Comparison of ENCODE assay signal across 10 mouse cellular contexts in the genomic region with DNA sequence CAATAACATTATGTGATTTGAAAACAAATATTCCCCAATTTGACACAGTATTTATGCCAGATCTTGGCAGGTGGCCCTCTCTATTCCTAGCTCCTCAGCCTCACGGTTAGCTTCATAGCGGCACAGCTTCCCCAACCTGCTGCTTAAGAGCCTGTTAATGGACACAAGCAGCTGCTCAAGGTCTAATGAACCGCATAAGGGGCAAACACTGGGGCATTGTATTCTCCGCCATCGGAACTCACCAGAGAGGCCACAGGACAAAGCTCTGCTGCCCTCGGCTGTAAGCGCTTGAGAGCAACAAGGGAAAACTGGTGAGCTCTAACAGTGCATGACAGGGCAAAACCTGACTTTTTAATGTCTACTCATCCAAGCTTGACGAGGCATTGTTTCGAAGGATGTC. TPM values are rescaled to one million over a fixed set of nuclear protein-coding genes. Genes with fewer than 3 reads are reported as not detected.
DNase-seq lines count a peak whose midpoint lies in the region; ATAC-seq lines count a peak whose summit lies in the region.
"Had no signal": no experiment of that assay in that cellular context is flagged by ENCODE, and none has a peak within 500 bp of the region (broad histone marks: within the 10 kb centered on the region; RNA-seq: fewer than 3 reads in every experiment).

No protein-coding gene starts in this region.

- no peak overlapping the region for H3K27ac ChIP-seq in hindbrain, embryonic 16.5 days (ENCODE audit: low read depth, low read length)
- H3K27ac ChIP-seq in heart, embryonic 10.5 days, result no peak overlapping the region
- H3K27ac ChIP-seq: heart, embryonic 15.5 days; limb, embryonic 13.5 days had no signal

- H3K4me3 ChIP-seq in hindbrain, embryonic 16.5 days (ENCODE audit: low read length), result no peak overlapping the region
- H3K4me3 ChIP-seq in heart, embryonic 10.5 days, result no peak overlapping the region
- H3K4me3 ChIP-seq: heart, embryonic 15.5 days; limb, embryonic 13.5 days had no signal

- H3K27me3 ChIP-seq in hindbrain, embryonic 16.5 days (replicated peaks; ENCODE audit: control insufficient read depth, insufficient read depth, low read length), result no peaks in the 10 kb centered on the region
- H3K27me3 ChIP-seq in heart, embryonic 10.5 days (ENCODE audit: insufficient read depth, poor library complexity, severe bottlenecking), result no peaks in the 10 kb centered on the region
- H3K27me3 ChIP-seq: heart, embryonic 15.5 days had no signal

- H3K9ac ChIP-seq in hindbrain, embryonic 16.5 days (ENCODE audit: low read depth, low read length), result no peak overlapping the region
- H3K9ac ChIP-seq: heart, embryonic 15.5 days; limb, embryonic 13.5 days had no signal

- H3K36me3 ChIP-seq in hindbrain, embryonic 16.5 days (ENCODE audit: control insufficient read depth, insufficient read depth, low read length), result no peaks in the 10 kb centered on the region
- H3K36me3 ChIP-seq in heart, embryonic 10.5 days, result no peaks in the 10 kb centered on the region
- H3K36me3 ChIP-seq: heart, embryonic 15.5 days; limb, embryonic 13.5 days had no signal

- H3K4me2 ChIP-seq in hindbrain, embryonic 16.5 days (ENCODE audit: low read length), result no peak overlapping the region
- H3K4me2 ChIP-seq: heart, embryonic 15.5 days; limb, embryonic 13.5 days had no signal

- 9% methylated on average over 9 of the region's 9 CpGs for WGBS in hindbrain, embryonic 16.5 days
- 70% methylated on average over 9 of the region's 9 CpGs for WGBS in heart, embryonic 10.5 days

- DNase-seq in ovary, postnatal 36 days (ENCODE audit: low spot score), result peak; percentile 3
- no peak for DNase-seq in ovary, postnatal 10 days (ENCODE audit: low spot score)
- DNase-seq in embryo, embryonic 11 days, result peak; percentile 74
- no peak for DNase-seq in thymus, postnatal 36 days
- no peak for DNase-seq in urinary bladder, postnatal 14 days (ENCODE audit: low spot score)
- DNase-seq in heart, embryonic 10.5 days (ENCODE audit: low spot score), result no peak

- H3K9me3 ChIP-seq in hindbrain, embryonic 16.5 days (ENCODE audit: control insufficient read depth, low read length), result no peaks in the 10 kb centered on the region
- H3K9me3 ChIP-seq in heart, embryonic 10.5 days, result no peaks in the 10 kb centered on the region
- H3K9me3 ChIP-seq: heart, embryonic 15.5 days; limb, embryonic 13.5 days had no signal

- peak; percentile 76 for ATAC-seq in hindbrain, embryonic 16.5 days

- H3K4me1 ChIP-seq in hindbrain, embryonic 16.5 days (ENCODE audit: control insufficient read depth, insufficient read depth, low read depth, low read length), result peaks cover 5% of the 10 kb centered on the region; the same call in 1 of the 2 replicates
- peaks cover 26% of the 10 kb centered on the region for H3K4me1 ChIP-seq in heart, embryonic 10.5 days

RNA-seq across cellular contexts. Expression of a gene that starts 2.0 kb away (rescaled TPM):
- 6.3 and 7.6 TPM in 2 replicates for polyA plus RNA-seq in hindbrain, embryonic 16.5 days (2015; fragmentation: Nextera tagmentation; extraction: Ambion mirVana)
- 1.3 and 1.9 TPM in 2 replicates for polyA plus RNA-seq in heart, embryonic 10.5 days (2016; fragmentation: Nextera tagmentation; extraction: Ambion mirVana)
- polyA plus RNA-seq: spleen, adult 2 months had no signal

Comparison
In these comparisons a context has a peak if more than half of its experiments do, and no peak if none do; other contexts are left out.
1. DNase-seq: peak in ovary, postnatal 36 days (single experiment) and embryo, embryonic 11 days (single experiment); none in ovary, postnatal 10 days (single experiment), thymus, postnatal 36 days (0 of 2), urinary bladder, postnatal 14 days (single experiment) and heart, embryonic 10.5 days (single experiment).